Mouse (Mus musculus): ENCODE measurements around the gene Olfr497. TPM values are rescaled to one million over a fixed set of nuclear protein-coding genes. Genes with fewer than 3 reads are reported as not detected.

The Olfr497 gene
- polyA plus RNA-seq (2014; fragmentation: Illumina TruSeq; extraction: RNeasy Lipid Tissue Mini Kit (QIAGEN cat#74804); ENCODE audit: low read depth, low replicate concordance) = not detected

DNA sequence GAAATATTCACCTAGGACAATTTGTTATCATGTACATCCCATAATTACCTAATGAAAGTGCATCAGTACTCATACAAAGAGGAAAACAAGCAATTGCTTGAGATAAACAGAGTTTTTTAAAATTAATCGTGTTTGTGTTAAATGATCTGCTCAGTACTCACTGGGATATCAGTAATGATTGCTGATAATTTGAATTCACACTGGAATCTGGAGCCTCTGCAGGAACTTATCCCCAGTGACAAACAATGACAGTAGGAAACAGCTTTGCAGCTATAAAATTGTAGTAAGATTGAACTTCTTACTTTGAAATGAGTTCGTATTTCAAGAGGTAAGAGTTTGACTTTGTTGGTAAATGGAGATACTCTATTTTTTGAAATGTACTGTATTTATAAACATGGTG, at the start of gene Olfr497:
Gene Olfr497, plus strand, starts transcription at position 301 of the 400 bp plus-strand sequence.

DNA sequence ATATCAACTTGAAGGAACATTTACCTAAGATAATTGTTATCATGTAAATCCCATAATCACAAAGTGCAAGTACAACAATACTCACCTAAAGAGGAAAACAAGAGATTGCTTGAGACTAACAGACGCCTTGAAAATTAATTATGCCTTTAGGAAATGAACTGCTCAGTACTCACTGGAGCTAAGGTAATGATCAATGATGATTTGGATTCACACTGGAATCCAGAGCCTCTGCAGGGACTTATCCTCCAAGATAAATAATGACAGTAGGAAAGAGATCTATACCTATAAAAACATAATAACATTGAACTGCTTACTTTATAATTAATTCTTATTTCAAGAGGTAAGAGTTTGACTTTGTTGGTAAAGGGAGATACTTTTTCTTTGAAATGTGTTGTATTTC, 27.4 kb upstream of the Olfr497 start, which contains the start of gene Olfr495:
Gene Olfr495, plus strand, starts transcription at position 301 of the 400 bp plus-strand sequence.

DNA sequence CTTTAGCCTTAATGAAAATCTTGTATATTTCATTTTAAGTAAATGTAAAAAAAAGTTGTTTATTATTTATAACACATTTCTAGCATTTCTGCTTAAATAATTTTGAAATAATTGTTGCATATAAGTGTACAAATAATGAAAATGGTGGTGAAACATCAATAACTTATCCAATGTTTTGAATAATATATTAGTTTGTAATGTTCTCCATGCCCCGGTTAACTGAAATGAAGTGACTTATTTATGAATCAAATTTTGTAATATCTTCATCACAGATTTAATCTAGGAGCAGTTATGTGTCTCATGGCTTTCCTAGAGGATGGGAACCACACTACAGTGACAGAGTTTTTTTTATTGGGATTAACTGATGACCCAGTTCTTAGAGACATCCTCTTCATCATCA, 44.8 kb downstream of the Olfr497 start, which contains the start of gene Olfr498:
Gene Olfr498, plus strand, starts transcription at position 301 of the 400 bp plus-strand sequence.

Other genes starting within 250 kb of the Olfr497 start
- gene Olfr486, start 247.7 kb upstream of the Olfr497 start, polyA plus RNA-seq (2014; fragmentation: Illumina TruSeq; extraction: RNeasy Lipid Tissue Mini Kit (QIAGEN cat#74804); ENCODE audit: low read depth, low replicate concordance) = not detected
- not detected for gene Olfr487, start 205.8 kb upstream of the Olfr497 start, polyA plus RNA-seq (2014; fragmentation: Illumina TruSeq; extraction: RNeasy Lipid Tissue Mini Kit (QIAGEN cat#74804); ENCODE audit: low read depth, low replicate concordance)
- not detected for gene Olfr488, start 162.1 kb upstream of the Olfr497 start, polyA plus RNA-seq (2014; fragmentation: Illumina TruSeq; extraction: RNeasy Lipid Tissue Mini Kit (QIAGEN cat#74804); ENCODE audit: low read depth, low replicate concordance)
- not detected for gene Olfr490, start 131.5 kb upstream of the Olfr497 start, polyA plus RNA-seq (2014; fragmentation: Illumina TruSeq; extraction: RNeasy Lipid Tissue Mini Kit (QIAGEN cat#74804); ENCODE audit: low read depth, low replicate concordance)
- not detected for gene Olfr491, start 107.0 kb upstream of the Olfr497 start, polyA plus RNA-seq (2014; fragmentation: Illumina TruSeq; extraction: RNeasy Lipid Tissue Mini Kit (QIAGEN cat#74804); ENCODE audit: low read depth, low replicate concordance)
- not detected for gene Olfr492, start 96.7 kb upstream of the Olfr497 start, polyA plus RNA-seq (2014; fragmentation: Illumina TruSeq; extraction: RNeasy Lipid Tissue Mini Kit (QIAGEN cat#74804); ENCODE audit: low read depth, low replicate concordance)
- gene Olfr493, start 73.4 kb upstream of the Olfr497 start, polyA plus RNA-seq (2014; fragmentation: Illumina TruSeq; extraction: RNeasy Lipid Tissue Mini Kit (QIAGEN cat#74804); ENCODE audit: low read depth, low replicate concordance) = not detected
- gene Olfr494, start 55.1 kb upstream of the Olfr497 start, polyA plus RNA-seq (2014; fragmentation: Illumina TruSeq; extraction: RNeasy Lipid Tissue Mini Kit (QIAGEN cat#74804); ENCODE audit: low read depth, low replicate concordance) = not detected
- not detected for gene Olfr495, start 27.3 kb upstream of the Olfr497 start, polyA plus RNA-seq (2014; fragmentation: Illumina TruSeq; extraction: RNeasy Lipid Tissue Mini Kit (QIAGEN cat#74804); ENCODE audit: low read depth, low replicate concordance)
- not detected for gene Olfr498, start 44.9 kb downstream of the Olfr497 start, polyA plus RNA-seq (2014; fragmentation: Illumina TruSeq; extraction: RNeasy Lipid Tissue Mini Kit (QIAGEN cat#74804); ENCODE audit: low read depth, low replicate concordance)
- not detected for gene Olfr502, start 104.6 kb downstream of the Olfr497 start, polyA plus RNA-seq (2014; fragmentation: Illumina TruSeq; extraction: RNeasy Lipid Tissue Mini Kit (QIAGEN cat#74804); ENCODE audit: low read depth, low replicate concordance)
- not detected for gene Olfr503, start 124.1 kb downstream of the Olfr497 start, polyA plus RNA-seq (2014; fragmentation: Illumina TruSeq; extraction: RNeasy Lipid Tissue Mini Kit (QIAGEN cat#74804); ENCODE audit: low read depth, low replicate concordance)
- not detected for gene Olfr504, start 145.4 kb downstream of the Olfr497 start, polyA plus RNA-seq (2014; fragmentation: Illumina TruSeq; extraction: RNeasy Lipid Tissue Mini Kit (QIAGEN cat#74804); ENCODE audit: low read depth, low replicate concordance)
- gene Olfr506, start 190.4 kb downstream of the Olfr497 start, polyA plus RNA-seq (2014; fragmentation: Illumina TruSeq; extraction: RNeasy Lipid Tissue Mini Kit (QIAGEN cat#74804); ENCODE audit: low read depth, low replicate concordance) = not detected
- not detected for gene Olfr507, start 201.4 kb downstream of the Olfr497 start, polyA plus RNA-seq (2014; fragmentation: Illumina TruSeq; extraction: RNeasy Lipid Tissue Mini Kit (QIAGEN cat#74804); ENCODE audit: low read depth, low replicate concordance)
- gene Olfr508, start 209.6 kb downstream of the Olfr497 start, polyA plus RNA-seq (2014; fragmentation: Illumina TruSeq; extraction: RNeasy Lipid Tissue Mini Kit (QIAGEN cat#74804); ENCODE audit: low read depth, low replicate concordance) = not detected
- gene Olfr509, start 231.5 kb downstream of the Olfr497 start, polyA plus RNA-seq (2014; fragmentation: Illumina TruSeq; extraction: RNeasy Lipid Tissue Mini Kit (QIAGEN cat#74804); ENCODE audit: low read depth, low replicate concordance) = not detected
- not detected for gene Olfr510, start 246.0 kb downstream of the Olfr497 start, polyA plus RNA-seq (2014; fragmentation: Illumina TruSeq; extraction: RNeasy Lipid Tissue Mini Kit (QIAGEN cat#74804); ENCODE audit: low read depth, low replicate concordance)